Mouse (Mus musculus): ENCODE measurements around the gene Galnt18.

DNA sequence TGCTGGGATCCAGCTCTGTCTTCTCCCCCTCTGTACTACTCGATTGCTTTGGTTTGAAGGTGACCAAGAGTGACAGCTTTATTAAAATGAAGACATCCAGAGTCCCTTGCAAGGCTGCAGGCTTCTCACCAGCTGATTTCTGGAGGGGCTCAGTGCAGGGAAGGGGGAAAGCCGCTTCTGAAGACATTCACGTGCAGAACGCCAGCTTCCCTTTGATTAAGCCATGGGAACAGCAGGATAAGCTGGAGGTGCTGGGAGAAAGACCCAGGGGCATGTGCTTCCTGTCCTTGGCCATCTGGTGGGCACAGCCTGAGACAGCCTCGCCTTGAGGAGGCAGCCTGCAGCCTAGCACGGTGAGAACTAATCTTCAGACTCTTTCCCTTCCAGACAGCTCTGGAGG, 17.0 kb downstream of the Galnt18 start:
- TF ChIP-seq POLR2A (IDR thresholded peaks at IDR 0.05; ENCODE audit: low read depth, low read length) (no peak), CTCF (IDR thresholded peaks at IDR 0.05; ENCODE audit: extremely low read depth, insufficient read depth, insufficient read length, insufficient replicate concordance) (no peak)

Data from spleen, adult 2 months (tissue).